Mouse (Mus musculus) lung, adult 2 months (tissue): ENCODE data around the gene Srsf3.

Experiments used
- CTCF ChIP-seq: fragments of 200-500 bp; IDR thresholded peaks from 2 replicates; pipeline ENCODE4 v1.5.1; 2011; ENCODE audit warnings: mild to moderate bottlenecking, low read length, control low read depth; ENCODE audit not compliant: insufficient read depth
- POLR2A ChIP-seq: fragments of 200-500 bp; IDR thresholded peaks from 2 replicates; pipeline ENCODE4 v1.6.1; 2011; ENCODE audit warnings: low read depth, mild to moderate bottlenecking, control low read depth, low read length, borderline replicate concordance; ENCODE audit errors: extremely low read depth

DNA sequence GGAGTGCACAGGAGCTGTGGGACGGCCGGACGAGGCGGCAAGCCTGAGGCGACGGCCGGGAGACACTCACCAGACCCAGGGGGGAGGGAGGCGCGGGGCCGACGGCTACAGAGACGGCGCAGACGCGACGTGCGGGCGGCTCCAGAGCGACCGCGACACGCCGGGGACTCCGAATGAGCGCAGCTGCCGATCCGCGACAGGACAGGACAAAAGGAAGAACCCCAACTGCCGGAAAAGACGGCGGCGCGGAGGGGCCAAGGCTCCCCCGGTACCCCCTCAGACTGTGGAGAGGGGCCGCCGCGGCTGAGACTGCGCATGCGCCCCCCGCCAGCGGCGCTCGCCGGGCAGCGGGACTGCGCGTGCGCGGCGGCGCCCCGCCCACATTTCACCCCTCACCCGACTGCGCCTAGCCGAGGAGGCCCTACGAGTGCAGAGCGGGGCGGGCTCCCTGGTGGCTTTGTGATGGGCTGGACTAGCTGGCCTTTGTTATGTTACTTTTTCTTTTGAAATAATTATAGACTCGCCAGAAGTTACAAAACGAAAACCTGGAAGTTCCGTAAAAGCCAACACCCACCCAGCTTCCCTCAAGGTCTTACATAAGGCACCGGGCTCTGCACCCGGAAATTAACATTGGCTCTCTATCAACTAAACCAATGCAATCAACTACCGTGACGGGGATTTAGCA, 24.6 kb upstream of the Srsf3 start, which contains the start of gene Stk38:
- TF ChIP-seq POLR2A, result peak; percentile 85; the same call in 1 of the 2 replicates
- no peak for TF ChIP-seq CTCF
